In genomic region chr19:22676206-22676605, GRCm38 (mm10) we compare ENCODE assay signal across 20 mouse cellular contexts.
A peak's percentile ranks its signal among the peaks of the same experiment; 100 is the strongest.
DNase-seq lines count a peak whose midpoint lies in the region; ATAC-seq and TF ChIP-seq lines count a peak whose summit lies in the region.
"Had no signal": no experiment of that assay in that cellular context is flagged by ENCODE, and none has a peak within 500 bp of the region (broad histone marks: within the 10 kb centered on the region; RNA-seq: fewer than 3 reads in every experiment).

No protein-coding gene starts in this region.

- peak in 1 of 2 experiments; percentile 68 for DNase-seq in cerebellum, adult 2 months
- DNase-seq in cerebellum, adult 11 months, result no peak
- DNase-seq in limb, embryonic 10.5 days (ENCODE audit: low spot score), result no peak
- peak; percentile 52 to 64 for DNase-seq in cerebellum, postnatal 25 days
- no peak for DNase-seq in right cerebral cortex, adult 2 months (ENCODE audit: low spot score in 2 of 2)
- DNase-seq in kidney, postnatal 14 days, result no peak
- DNase-seq: adrenal gland, postnatal 10 days; B cell, adult 2 months; gastrocnemius, postnatal 10 days; heart, adult 18-20 months; heart, postnatal 14 days had no signal

- no peak for TF ChIP-seq CTCF in cerebellum, adult 2 months (IDR thresholded peaks at IDR 0.05; ENCODE audit: borderline replicate concordance, insufficient read depth, low read depth, low read length)

- no peaks in the 10 kb centered on the region; the same call in 1 of the 2 replicates for H3K4me1 ChIP-seq in cerebellum, adult 2 months (ENCODE audit: control insufficient read depth, insufficient read depth, low read length)
- 0 out of 2 replicates have a peak, but pooled peaks cover 10% of the 10 kb centered on the region for H3K4me1 ChIP-seq in limb, embryonic 12.5 days (replicated peaks)
- peaks cover 4% of the 10 kb centered on the region; the same call in 1 of the 2 replicates for H3K4me1 ChIP-seq in limb, embryonic 10.5 days
- H3K4me1 ChIP-seq: embryonic facial prominence, embryonic 13.5 days; forebrain, embryonic 12.5 days; heart, embryonic 10.5 days; hindbrain, embryonic 13.5 days had no signal

- no peaks in the 10 kb centered on the region for H3K36me3 ChIP-seq in limb, embryonic 12.5 days
- H3K36me3 ChIP-seq in limb, embryonic 10.5 days, result no peaks in the 10 kb centered on the region
- H3K36me3 ChIP-seq: embryonic facial prominence, embryonic 13.5 days; forebrain, embryonic 12.5 days; G1E; heart, embryonic 10.5 days; hindbrain, embryonic 13.5 days had no signal

- no peaks in the 10 kb centered on the region for H3K27me3 ChIP-seq in cerebellum, adult 2 months (ENCODE audit: control insufficient read depth, insufficient read depth, low read length)
- no peaks in the 10 kb centered on the region for H3K27me3 ChIP-seq in limb, embryonic 12.5 days
- H3K27me3 ChIP-seq in limb, embryonic 10.5 days (ENCODE audit: low read depth, poor library complexity, severe bottlenecking), result no peaks in the 10 kb centered on the region
- H3K27me3 ChIP-seq: embryonic facial prominence, embryonic 13.5 days; forebrain, embryonic 12.5 days; hindbrain, embryonic 13.5 days had no signal

- H3K9me3 ChIP-seq in limb, embryonic 12.5 days, result no peaks in the 10 kb centered on the region
- no peaks in the 10 kb centered on the region for H3K9me3 ChIP-seq in limb, embryonic 10.5 days (replicated peaks)
- H3K9me3 ChIP-seq: embryonic facial prominence, embryonic 13.5 days; forebrain, embryonic 12.5 days; G1E; heart, embryonic 10.5 days; hindbrain, embryonic 13.5 days had no signal

- no peak overlapping the region for H3K4me3 ChIP-seq in cerebellum, adult 2 months (replicated peaks; ENCODE audit: insufficient read depth, low read depth, low read length)
- H3K4me3 ChIP-seq in limb, embryonic 12.5 days (replicated peaks), result no peak overlapping the region
- H3K4me3 ChIP-seq in limb, embryonic 10.5 days, result no peak overlapping the region
- H3K4me3 ChIP-seq: embryonic facial prominence, embryonic 13.5 days; forebrain, embryonic 12.5 days; heart, embryonic 10.5 days; hindbrain, embryonic 13.5 days had no signal

- H3K9ac ChIP-seq in limb, embryonic 12.5 days (replicated peaks), result no peak overlapping the region
- H3K9ac ChIP-seq: embryonic facial prominence, embryonic 13.5 days; forebrain, embryonic 12.5 days; hindbrain, embryonic 13.5 days had no signal

- peak overlapping the region; percentile 68; the same call in 1 of the 2 replicates for H3K27ac ChIP-seq in cerebellum, adult 2 months (ENCODE audit: insufficient read depth, low read length)
- 0 out of 2 replicates have a peak overlapping the region, but pooled peaks have one; percentile 12 for H3K27ac ChIP-seq in limb, embryonic 12.5 days
- H3K27ac ChIP-seq in limb, embryonic 10.5 days, result no peak overlapping the region
- H3K27ac ChIP-seq: embryonic facial prominence, embryonic 13.5 days; forebrain, embryonic 12.5 days; heart, embryonic 10.5 days; hindbrain, embryonic 13.5 days; hindbrain, postnatal 0 days had no signal

- H3K4me2 ChIP-seq in limb, embryonic 12.5 days, result no peak overlapping the region
- H3K4me2 ChIP-seq: embryonic facial prominence, embryonic 13.5 days; forebrain, embryonic 12.5 days; hindbrain, embryonic 13.5 days had no signal

- no peak for ATAC-seq in limb, embryonic 12.5 days (ENCODE audit: insufficient number of reproducible peaks, insufficient read depth, low FRiP score, low TSS enrichment, low read depth)
- ATAC-seq: CD4-positive, CD25-positive, alpha-beta regulatory T cell, adult 4 months; forebrain, embryonic 16.5 days; hindbrain, postnatal 0 days had no signal

- WGBS in cerebellum, adult 2 months, result 11% methylated on average over 4 of the region's 4 CpGs
- 79% methylated on average over 4 of the region's 4 CpGs for WGBS in limb, embryonic 12.5 days
- 92% methylated on average over 4 of the region's 4 CpGs for WGBS in limb, embryonic 10.5 days

- TF ChIP-seq POLR2A in cerebellum, adult 2 months (IDR thresholded peaks at IDR 0.05; ENCODE audit: borderline replicate concordance, insufficient read depth, low read length), result no peak

Comparison
In these comparisons a context has a peak if more than half of its experiments do, and no peak if none do; other contexts are left out.
1. DNase-seq: peak in cerebellum, postnatal 25 days (2 of 2); none in cerebellum, adult 11 months (single experiment), limb, embryonic 10.5 days (single experiment), right cerebral cortex, adult 2 months (0 of 2) and kidney, postnatal 14 days (single experiment).